Mouse (Mus musculus) Muller cell, postnatal 12 days (primary cell): Measurements from ENCODE around the gene Dpp8.
A peak's percentile ranks its signal among the peaks of the same experiment; 100 is the strongest.
"Not testable (repeated sequence)": the region's sequence is repeated elsewhere in the genome, so short reads cannot be mapped to it uniquely, and the experiment has no call there.

Experiments
- DNase-seq: peaks from one replicate; pipeline ENCODE4 v3.0.0-alpha.2; 2015; ENCODE audit errors: inconsistent ontology term

Dpp8 gene

DNA sequence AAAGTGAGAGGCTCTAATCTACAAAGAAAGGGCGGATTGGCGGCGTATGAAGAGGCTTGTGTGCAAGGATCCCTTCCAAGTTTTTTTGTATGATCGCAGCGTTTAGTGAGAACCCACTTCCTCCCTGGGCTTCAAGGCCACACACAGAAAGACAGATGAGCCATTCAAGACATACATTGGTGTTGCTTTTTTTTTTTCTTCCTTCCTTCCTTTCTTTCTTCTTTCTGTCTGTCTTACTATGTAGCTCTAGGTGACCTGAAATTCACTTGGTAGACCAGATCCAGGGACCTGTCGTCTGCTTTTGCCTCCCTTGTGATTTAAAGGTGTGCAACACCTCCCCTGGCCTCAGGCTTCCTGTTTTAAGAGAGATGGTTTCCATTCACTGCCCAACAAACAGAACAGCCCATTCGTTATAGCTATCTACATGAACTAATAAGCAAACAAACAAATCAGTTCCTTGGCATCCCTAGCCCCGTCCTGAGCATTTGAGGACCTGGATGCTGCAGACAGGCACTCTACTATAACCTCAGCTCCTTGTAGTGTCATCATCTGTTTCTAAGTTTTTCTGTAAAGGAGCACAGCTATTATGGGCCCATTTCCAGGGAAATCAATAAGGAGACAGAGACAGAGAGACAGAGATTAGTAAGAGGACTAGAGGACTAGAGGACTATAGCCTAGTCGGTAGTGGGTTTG is 10.2 kb upstream of the Dpp8 start:
- no peak for DNase-seq

- no peak for DNase-seq
Measured at GRCm38 (mm10) chr9:65022580-65023135, 9.6 kb upstream of the Dpp8 start.

DNA sequence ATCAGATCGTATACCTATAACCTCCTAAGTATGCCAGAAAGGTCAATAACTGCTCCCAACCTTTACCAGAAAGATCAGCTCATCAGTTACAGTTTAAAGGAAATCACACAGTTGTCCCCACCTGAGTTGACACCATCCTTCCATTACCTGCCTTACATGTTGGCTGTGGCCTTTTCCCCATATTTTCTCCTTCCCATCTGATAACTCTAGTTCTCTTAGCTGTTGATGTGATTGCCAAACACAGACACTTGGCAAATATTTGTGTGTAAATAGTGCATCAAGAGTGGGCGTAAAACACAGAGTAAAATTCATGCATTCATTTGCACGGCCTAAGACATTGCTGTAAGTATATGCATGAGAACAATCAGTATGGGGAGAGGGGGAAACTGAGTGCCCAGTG is 8.8 kb upstream of the Dpp8 start:
- no peak for DNase-seq

GRCm38 (mm10) chr9:65027241-65027640 is 5.0 kb upstream of the Dpp8 start:
- no peak for DNase-seq

DNA sequence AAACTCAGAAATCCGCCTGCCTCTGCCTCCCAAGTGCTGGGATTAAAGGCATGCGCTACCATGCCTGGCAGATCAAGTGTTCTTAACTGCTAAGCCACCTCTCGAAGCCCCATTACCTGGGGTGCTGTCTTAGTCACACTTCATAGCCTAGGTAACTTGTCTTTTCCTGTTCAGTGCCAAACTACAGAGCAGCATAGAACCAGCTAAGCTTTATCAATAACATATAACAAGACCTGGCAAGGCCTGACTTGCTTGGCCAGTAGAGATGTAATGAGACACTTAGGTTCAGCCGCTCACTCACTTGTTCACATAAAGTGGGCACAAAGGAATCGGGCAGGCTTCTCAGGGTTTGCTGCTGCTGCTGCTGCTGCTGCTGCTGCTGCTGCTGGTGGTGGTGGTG is 3.9 kb upstream of the Dpp8 start:
- no peak for DNase-seq

- not testable (repeated sequence) for DNase-seq
Measured at GRCm38 (mm10) chr9:65031355-65031754, 859 bp upstream of the Dpp8 start.

GRCm38 (mm10) chr9:65031894-65032268 is 333 bp upstream of the Dpp8 start:
- DNase-seq, result no peak

DNA sequence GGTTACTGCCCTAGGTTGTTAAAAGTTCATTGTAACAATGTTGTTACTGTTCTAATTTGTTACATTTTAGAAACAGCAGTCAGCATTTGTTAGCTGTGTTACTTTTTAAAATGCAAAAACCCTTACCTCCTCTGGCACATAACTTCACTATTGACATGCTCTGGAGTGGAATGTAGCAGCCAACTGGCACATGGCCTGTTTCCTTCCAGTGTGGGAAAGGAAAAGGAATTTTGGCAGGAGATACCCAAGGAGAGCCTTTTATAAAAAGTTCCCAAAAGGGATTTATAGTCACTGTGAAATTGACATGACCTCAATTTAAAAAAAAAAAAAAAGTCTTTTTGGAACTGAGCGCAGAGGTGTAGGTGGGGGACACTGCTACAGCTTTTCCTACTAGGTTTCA is 4.2 kb downstream of the Dpp8 start:
- peak; percentile 69 for DNase-seq

DNA sequence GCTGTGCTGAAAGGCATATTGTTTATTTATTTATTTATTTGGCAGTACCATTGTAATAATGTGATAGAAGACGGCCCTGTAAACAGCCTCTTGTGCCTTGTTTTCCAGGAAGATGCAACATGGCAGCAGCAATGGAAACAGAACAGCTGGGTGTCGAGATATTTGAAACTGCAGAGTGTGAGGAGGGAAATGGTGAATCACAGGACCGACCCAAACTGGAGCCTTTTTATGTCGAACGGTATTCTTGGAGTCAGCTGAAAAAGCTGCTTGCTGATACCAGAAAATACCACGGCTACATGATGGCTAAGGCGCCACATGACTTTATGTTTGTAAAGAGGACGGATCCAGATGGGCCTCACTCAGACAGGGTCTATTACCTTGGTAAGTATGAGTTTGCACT is 4.6 kb downstream of the Dpp8 start:
- no peak for DNase-seq

- no peak for DNase-seq
Measured at GRCm38 (mm10) chr9:65041430-65041829, 9.2 kb downstream of the Dpp8 start.

DNA sequence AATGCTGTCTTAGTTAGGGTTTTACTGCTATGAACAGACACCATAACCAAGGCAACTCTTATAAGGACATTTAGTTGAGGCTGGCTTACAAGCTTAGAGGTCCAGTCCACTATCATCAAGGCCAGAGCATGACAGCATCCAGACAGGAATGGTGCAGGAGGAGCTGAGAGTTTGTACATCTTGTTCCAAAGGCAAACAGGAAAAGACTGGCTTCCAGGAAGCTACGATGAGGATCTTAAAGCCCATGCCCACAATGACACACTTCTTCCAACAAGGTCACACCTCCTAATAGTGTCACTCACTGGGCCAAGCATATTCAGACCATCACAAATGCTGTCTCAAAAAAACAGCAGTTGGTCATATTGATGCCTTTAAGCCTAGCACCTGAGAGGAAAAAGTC is 14.8 kb downstream of the Dpp8 start:
- no peak for DNase-seq

DNA sequence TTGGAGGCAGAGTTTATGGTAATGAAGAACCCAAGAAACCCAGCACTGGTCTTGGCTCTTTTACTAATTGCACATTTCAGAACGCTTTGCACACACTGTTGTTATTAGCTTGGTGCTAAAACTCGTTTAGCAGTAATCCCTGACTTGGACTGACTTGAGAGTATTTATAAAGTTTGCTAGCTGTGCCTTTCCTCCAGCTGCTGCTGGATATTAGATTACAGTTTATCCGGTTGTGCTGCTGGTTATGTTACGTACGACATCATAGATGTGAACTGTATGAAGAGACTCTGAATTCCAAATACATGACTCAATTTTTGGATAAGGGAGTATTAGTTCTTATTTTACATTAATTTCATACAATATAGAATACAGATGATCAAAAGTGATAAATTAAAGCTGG is 17.2 kb downstream of the Dpp8 start:
- no peak for DNase-seq

DNA sequence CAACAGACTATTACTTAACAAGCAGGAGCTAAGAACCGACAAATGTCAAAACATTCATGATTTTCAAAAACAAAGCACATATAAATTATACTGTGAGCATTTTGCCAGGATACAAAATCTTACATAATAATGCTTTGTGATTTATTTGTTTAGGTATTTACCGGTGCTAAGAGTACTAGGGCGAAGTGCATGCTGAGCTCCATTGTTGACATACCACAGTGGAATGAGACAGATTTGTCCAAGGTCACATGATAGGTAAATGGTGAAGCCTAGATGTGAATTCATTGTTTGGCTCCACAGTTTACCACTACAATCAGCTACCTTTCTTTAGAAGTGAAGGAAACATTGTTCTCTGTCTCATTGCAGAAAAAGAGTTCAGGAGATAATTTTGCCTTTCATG is 18.8 kb downstream of the Dpp8 start:
- no peak for DNase-seq

DNA sequence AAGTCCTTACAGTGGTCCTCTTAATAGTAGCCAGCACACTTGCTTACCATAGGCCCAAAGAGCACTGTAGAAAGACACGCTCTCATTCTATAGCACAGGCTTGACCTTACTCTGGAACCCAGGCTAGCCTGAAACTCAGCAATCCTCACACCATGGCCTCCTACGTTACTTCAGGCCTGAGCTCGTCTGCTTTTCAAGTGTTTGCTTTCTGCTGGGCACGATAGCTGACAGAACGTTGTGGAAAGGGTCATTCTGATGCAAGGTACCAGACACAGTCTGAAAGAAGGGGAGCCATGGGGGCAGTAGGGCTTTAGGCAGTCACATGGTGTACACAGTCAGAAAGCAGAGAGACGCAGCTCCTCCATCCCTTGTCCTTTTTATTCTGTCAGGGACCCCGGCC is 32.0 kb downstream of the Dpp8 start:
- no peak for DNase-seq

GRCm38 (mm10) chr9:65070587-65070986 is 38.4 kb downstream of the Dpp8 start:
- no peak for DNase-seq

GRCm38 (mm10) chr9:65073555-65073954 is 41.3 kb downstream of the Dpp8 start:
- no peak for DNase-seq

DNA sequence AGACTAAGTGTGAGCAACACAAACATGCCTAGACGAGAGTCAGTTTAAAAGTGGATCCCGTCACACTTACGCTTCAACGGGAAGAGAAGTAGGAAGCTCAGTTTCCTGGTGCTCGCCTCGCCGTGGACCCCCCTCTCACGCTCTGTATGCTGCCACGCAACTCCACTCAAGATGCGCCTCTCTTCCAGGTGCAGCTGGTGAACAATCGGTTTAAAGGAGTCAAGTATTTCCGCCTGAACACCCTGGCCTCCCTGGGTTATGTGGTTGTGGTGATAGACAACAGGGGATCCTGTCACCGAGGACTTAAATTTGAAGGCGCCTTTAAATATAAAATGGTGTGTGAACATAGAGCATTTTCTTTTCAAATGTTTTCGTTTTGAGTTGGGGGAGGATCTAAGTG is 42.0 kb downstream of the Dpp8 start:
- DNase-seq, result no peak

GRCm38 (mm10) chr9:65074855-65075493 is 42.8 kb downstream of the Dpp8 start:
- DNase-seq, result no peak

DNA sequence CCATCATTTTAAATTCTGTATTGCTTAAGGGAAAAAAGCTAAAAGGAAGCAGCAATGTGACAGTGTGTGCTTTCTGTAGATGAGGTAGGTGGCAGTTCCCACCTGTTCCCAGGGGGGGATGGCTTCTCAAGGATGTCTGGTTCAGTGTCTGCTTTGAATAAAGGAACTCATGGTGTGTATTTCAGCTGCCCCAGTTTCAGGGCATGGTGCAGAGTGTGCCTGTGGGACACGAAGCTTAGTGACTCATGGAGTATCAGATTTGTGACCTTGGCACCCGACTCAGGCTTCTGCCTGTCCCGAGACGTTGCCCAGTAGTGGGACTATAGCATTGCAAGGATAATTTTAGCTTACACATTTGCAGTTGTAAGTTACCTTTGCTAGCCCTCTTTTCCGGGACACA is 45.3 kb downstream of the Dpp8 start:
- no peak for DNase-seq

- not testable (repeated sequence) for DNase-seq
Measured at GRCm38 (mm10) chr9:65080141-65080540, 47.9 kb downstream of the Dpp8 start.

DNA sequence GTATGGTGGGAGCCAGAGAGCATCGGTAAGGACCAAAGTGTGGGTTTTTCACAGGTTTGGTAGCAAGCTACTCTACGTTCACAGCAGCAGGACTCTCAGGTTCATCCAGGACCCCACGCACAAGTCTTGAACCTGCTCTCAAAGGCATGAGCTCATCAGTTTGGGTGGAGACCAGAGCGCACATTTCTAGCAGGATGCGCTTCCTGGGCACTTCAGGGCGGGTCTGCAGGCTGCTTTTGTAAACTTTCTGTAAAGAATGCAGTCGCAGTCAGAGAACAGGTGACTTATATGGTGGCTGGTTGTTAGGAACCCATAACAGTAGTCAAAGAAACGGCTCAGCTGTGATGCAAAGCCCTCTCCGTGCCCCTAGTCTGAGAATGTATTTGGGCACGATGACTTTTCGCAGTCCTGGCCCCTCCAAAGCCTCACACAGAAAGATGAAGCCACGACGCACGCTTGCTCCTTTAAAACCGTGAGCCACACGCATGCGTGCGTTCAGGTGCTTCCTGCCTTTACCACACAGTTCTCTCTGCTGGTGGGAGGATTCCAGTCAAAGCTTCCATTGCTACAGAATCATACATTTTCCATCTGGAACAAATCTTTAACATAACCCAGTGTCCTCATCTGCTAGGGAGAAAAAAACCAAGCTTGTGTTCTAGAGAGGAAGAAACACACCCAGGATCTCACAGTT is 51.0 kb downstream of the Dpp8 start:
- no peak for DNase-seq

DNA sequence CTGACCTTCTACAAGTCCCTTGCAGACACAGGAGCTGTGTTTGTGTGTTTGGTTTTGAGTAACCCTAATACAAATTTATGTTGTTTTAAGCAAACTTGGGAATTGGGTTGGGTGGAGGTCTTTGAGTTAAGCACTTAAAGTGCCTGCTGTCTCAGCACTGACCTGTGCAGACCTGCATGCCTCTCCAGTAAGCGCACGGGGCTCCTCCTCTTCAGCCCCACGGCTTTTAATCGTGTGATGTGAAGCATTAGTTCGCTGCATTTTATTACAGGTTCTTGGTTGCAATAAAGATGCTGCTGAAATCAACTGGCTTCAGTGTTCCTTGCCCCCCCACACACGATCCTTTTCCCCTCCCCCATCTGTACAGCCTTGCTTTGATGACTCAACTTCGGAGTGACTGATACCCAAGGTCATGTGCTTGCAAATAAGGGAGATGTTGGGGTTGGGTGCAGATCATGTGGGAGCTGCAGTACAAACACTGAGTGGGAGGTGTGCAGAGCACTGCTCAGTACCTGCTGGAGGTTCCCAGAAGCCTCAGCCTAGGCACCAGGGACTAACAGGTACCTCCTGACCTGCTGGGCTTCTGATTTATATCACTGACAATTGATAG is 52.1 kb downstream of the Dpp8 start:
- DNase-seq, result no peak
